Mouse (Mus musculus): ENCODE data around the gene Arl5b. TPM values are rescaled to one million over a fixed set of nuclear protein-coding genes. Genes with fewer than 3 reads are reported as not detected.

Gene Arl5b
- 15.3 TPM for polyA plus RNA-seq (2014; fragmentation: Illumina TruSeq; extraction: RNeasy Lipid Tissue Mini Kit (QIAGEN cat#74804); ENCODE audit: low read depth, low replicate concordance)

GRCm38 (mm10) chr2:15049117-15049873, at the start of gene Arl5b:
TSS of gene Arl5b (plus strand) at chr2:15049395.

DNA sequence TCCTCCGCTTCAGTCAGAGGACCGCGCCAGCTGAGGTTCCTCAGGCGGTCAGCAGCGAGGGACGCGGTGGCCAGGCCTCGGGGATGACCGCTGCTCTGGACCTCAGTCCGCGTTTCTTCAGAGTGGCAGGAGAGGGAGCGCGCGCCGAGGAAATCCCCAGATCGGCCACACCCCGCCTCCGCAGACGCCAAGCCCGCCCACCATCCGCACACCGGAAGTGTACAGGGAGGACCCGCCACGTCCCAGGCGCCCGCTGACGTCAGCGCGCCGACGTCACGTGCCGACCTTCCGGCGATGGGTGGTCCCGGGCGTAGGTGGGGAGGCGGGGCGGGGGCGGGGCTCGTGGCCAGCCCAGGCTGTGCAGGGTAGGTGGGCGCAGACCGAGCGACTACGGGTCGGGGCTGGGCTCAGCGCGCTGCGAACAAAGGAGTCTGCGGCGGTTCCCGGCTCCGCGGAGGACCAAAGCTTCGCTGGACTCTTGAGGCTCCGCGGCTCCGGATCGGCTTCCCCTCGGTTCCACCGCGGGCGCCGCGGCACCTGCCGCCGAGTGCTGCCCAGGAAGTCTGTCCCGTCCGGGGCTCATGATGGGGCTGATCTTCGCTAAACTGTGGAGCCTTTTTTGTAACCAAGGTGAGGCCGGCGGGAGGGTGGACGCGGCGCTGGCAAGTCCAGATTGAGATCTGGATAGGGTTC, 5.9 kb downstream of the Arl5b start, which contains the start of gene Nsun6:
TSS of gene Nsun6 (minus strand) at position 125 of the 693 bp plus-strand sequence.

Other genes starting within 250 kb of the Arl5b start
- gene Nsun6, start 5.7 kb downstream of the Arl5b start, polyA plus RNA-seq (2014; fragmentation: Illumina TruSeq; extraction: RNeasy Lipid Tissue Mini Kit (QIAGEN cat#74804); ENCODE audit: low read depth, low replicate concordance) = 3.6 TPM